Mouse (Mus musculus): ENCODE measurements around the gene Pla2g5. TPM values are rescaled to one million over a fixed set of nuclear protein-coding genes. Genes with fewer than 3 reads are reported as not detected.

Gene Pla2g5
- total RNA-seq, 2 experiments from 2014 or later, result 12.6 to 15.4 TPM

Other genes with a start within 250 kb of the Pla2g5 start
- not detected for gene Vwa5b1, start 227.6 kb downstream of the Pla2g5 start, total RNA-seq (2021)
- under 1 TPM; 0.20 to 0.43 TPM for gene Pla2g2c, start 138.7 kb downstream of the Pla2g5 start, total RNA-seq (2021)
- gene Ubxn10, start 126.3 kb downstream of the Pla2g5 start, total RNA-seq (2021), result under 1 TPM; 0.76 to 0.79 TPM
- gene Pla2g2f, start 105.9 kb downstream of the Pla2g5 start, total RNA-seq (2021), result 10 to 100 TPM; 19.8 to 31.3 TPM
- gene Pla2g2d, start 87.7 kb downstream of the Pla2g5 start, total RNA-seq (2021), result 1 to 10 TPM; 2.1 to 2.5 TPM
- gene Gm13030, start 10.5 kb upstream of the Pla2g5 start, total RNA-seq (2021), result not detected
- gene Pla2g2e, start 14.5 kb upstream of the Pla2g5 start, total RNA-seq (2021), result 1 to 10 TPM; 3.3 to 4.0 TPM
- 10 to 100 TPM; 10.2 to 14.4 TPM for gene Otud3, start 50.5 kb upstream of the Pla2g5 start, total RNA-seq (2021)
- gene Rnf186, start 103.6 kb upstream of the Pla2g5 start, total RNA-seq (2021), result not detected
- gene Tmco4, start 109.4 kb upstream of the Pla2g5 start, total RNA-seq (2021), result 10 to 100 TPM; 11.3 to 18.1 TPM
- under 1 TPM; 0.16 to 0.23 TPM for gene Htr6, start 212.1 kb upstream of the Pla2g5 start, total RNA-seq (2021)
- gene Nbl1, start 229.5 kb upstream of the Pla2g5 start, total RNA-seq (2021), result 10 to 100 TPM; 43.2 to 45.0 TPM